Mouse (Mus musculus): ENCODE measurements at regions not wholly inside any gene's neighbourhood (a gene's known extent, or its start where the extent isn't known, plus 50 kb on each side); places are given as distances from the start of the nearest gene placed in this dataset.

GRCm38 (mm10) chr1:56738641-56739040 lies 101.4 kb upstream of the Hsfy2 start:
- DNase-seq (ENCODE audit: low read depth, low spot score) = no peak

- no peak for DNase-seq (ENCODE audit: low read depth, low spot score)
Measured at GRCm38 (mm10) chr1:56726183-56726840, 89.1 kb upstream of the Hsfy2 start.

- no peak for DNase-seq (ENCODE audit: low read depth, low spot score)
Measured at GRCm38 (mm10) chr1:56723656-56724055, 86.4 kb upstream of the Hsfy2 start.

- no peak for DNase-seq (ENCODE audit: low read depth, low spot score)
Measured at GRCm38 (mm10) chr1:56713011-56713726, 75.9 kb upstream of the Hsfy2 start.

GRCm38 (mm10) chr1:56700451-56700850 lies 63.2 kb upstream of the Hsfy2 start:
- peak; percentile 75 for DNase-seq (ENCODE audit: low read depth, low spot score)

GRCm38 (mm10) chr1:56697509-56697908 lies 60.3 kb upstream of the Hsfy2 start:
- no peak for DNase-seq (ENCODE audit: low read depth, low spot score)
